Mouse (Mus musculus): ENCODE data around the gene Ets2.

GRCm38 (mm10) chr16:95769066-95769995 is 67.5 kb downstream of the Ets2 start:
- TF ChIP-seq RCOR1 (IDR thresholded peaks at IDR 0.05; ENCODE audit: low read depth, low read length) (no peak), POLR2AphosphoS5 (IDR thresholded peaks at IDR 0.05; ENCODE audit: borderline replicate concordance, low read depth, low read length) (no peak), ZC3H11A (IDR thresholded peaks at IDR 0.05; ENCODE audit: low read depth, low read length) (no peak)

All from MEL (cell line).